Mouse (Mus musculus) heart, embryonic 15.5 days (tissue): ENCODE data around the gene Gm42742. TPM values are rescaled to one million over a fixed set of nuclear protein-coding genes. Genes with fewer than 3 reads are reported as not detected.
A peak's percentile ranks its signal among the peaks of the same experiment; 100 is the strongest.

ENCODE experiments used
- ATAC-seq: fragments of 200-750 bp; cut with Nextera tagmentation; replicated peaks from 2 replicates; pipeline ENCODE4 v1.8.0; 2017; ENCODE audit warnings: low read depth, moderate TSS enrichment; ENCODE audit not compliant: insufficient number of reproducible peaks, insufficient read depth, low FRiP score
- H3K27ac ChIP-seq: fragments of 300-500 bp; sonication (generic); 2 replicates; pipeline ENCODE4 v1.5.1; 2015; ENCODE audit warnings: mild to moderate bottlenecking, inconsistent platforms
- H3K27me3 ChIP-seq: fragments of 300-500 bp; sonication (generic); 2 replicates; pipeline ENCODE4 v1.6.1; 2015; ENCODE audit warnings: inconsistent platforms
- H3K36me3 ChIP-seq: fragments of 300-500 bp; sonication (generic); 2 replicates; pipeline ENCODE4 v1.6.1; 2015; ENCODE audit warnings: mild to moderate bottlenecking, inconsistent platforms
- H3K4me1 ChIP-seq: fragments of 300-500 bp; sonication (generic); replicated peaks from 2 replicates; pipeline ENCODE4 v1.6.1; 2015; ENCODE audit warnings: inconsistent platforms
- H3K4me2 ChIP-seq: fragments of 300-500 bp; sonication (generic); 2 replicates; pipeline ENCODE4 v1.6.1; 2015; ENCODE audit warnings: inconsistent platforms, mild to moderate bottlenecking, moderate library complexity
- H3K4me3 ChIP-seq: fragments of 300-500 bp; sonication (generic); 2 replicates; pipeline ENCODE4 v1.5.1; 2015; ENCODE audit warnings: mild to moderate bottlenecking, inconsistent platforms
- H3K9ac ChIP-seq: fragments of 300-500 bp; sonication (generic); 2 replicates; pipeline ENCODE4 v1.6.1; 2015; ENCODE audit warnings: mild to moderate bottlenecking, inconsistent platforms
- H3K9me3 ChIP-seq: fragments of 300-500 bp; sonication (generic); replicated peaks from 2 replicates; pipeline ENCODE4 v1.6.1; 2016; ENCODE audit warnings: inconsistent platforms
- WGBS: fragments of 180-500 bp; shearing (Covaris S2); methylation state at CpG from one replicate; pipeline ENCODE4 v1.1.7; 2015; ENCODE audit warnings: mixed read lengths; 5-methylcytosine and 5-hydroxymethylcytosine counted together
- microRNA-seq: library from miRNA; unstranded; fragments of <30 nt; microRNA quantifications from one replicate; pipeline ENCODE4, GENCODE M21; 2016
- polyA plus RNA-seq: library from polyadenylated mRNA; unstranded; fragments of >200 nt; fragmentation: Nextera tagmentation; extraction: Ambion mirVana; gene quantifications from 2 replicates; pipeline ENCODE4 v1.2.1, GENCODE M21; 2015

The Gm42742 gene
- polyA plus RNA-seq, 1 experiment from 2014 or later, result 16.6 TPM

DNA sequence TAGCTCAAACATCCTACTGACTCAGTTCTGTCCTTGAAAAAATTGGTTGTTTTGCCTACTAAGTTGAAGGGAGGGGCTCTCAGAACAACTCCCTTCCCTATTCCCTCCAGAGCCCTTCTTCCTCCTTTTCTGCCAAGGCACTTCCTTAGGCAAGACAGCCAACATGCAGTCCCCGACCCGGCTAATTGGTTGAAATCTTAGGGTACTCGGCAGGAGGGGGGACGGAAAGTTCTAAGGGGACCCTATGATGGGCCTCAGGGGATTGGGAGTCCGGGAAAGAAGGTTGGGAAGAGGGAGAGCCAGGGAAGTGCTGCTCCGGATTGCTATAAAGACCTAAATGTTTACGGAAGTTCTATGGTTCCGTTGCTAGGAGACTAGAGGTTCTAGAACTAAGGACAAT is 45.4 kb downstream of the Gm42742 start:
- H3K9ac ChIP-seq, result peak overlapping the region; percentile 96; the same call in 1 of the 2 replicates
- WGBS, result 7% methylated on average over 8 of the region's 8 CpGs
- H3K27ac ChIP-seq, result peak overlapping the region; percentile 93; the same call in 1 of the 2 replicates
- H3K36me3 ChIP-seq, result peaks cover 23% of the 10 kb centered on the region
- H3K4me3 ChIP-seq, result peak overlapping the region; percentile 94
- H3K9me3 ChIP-seq, result no peaks in the 10 kb centered on the region
- H3K4me1 ChIP-seq, result peaks cover 17% of the 10 kb centered on the region
- ATAC-seq, result no peak
- H3K27me3 ChIP-seq, result no peaks in the 10 kb centered on the region
- H3K4me2 ChIP-seq, result peak overlapping the region; percentile 82

DNA sequence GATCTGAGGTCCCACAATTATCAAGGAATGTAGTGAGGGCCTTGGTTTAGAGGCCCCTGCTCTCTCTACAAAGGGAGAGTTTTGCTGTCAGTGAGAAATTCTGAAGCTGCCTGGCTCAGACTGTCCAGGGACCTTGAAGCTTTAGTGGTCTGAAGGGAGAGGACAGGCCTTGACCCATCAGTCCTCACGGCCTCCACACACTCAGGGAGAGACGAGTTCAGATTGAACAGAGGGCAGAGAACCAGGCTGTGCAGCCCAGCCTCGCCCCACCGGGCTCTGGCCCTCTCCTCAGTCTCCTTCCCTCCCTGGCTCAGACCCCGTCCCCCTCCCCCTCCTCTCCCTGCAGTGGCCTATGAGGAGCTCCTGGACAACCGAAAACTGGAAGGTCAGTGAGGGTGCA is 53.5 kb downstream of the Gm42742 start:
- H3K27me3 ChIP-seq, result peaks cover 17% of the 10 kb centered on the region
- H3K4me3 ChIP-seq, result no peak overlapping the region
- ATAC-seq, result no peak
- no peaks in the 10 kb centered on the region; the same call in 1 of the 2 replicates for H3K4me1 ChIP-seq
- H3K9me3 ChIP-seq, result no peaks in the 10 kb centered on the region
- no peak overlapping the region for H3K27ac ChIP-seq
- no peaks in the 10 kb centered on the region for H3K36me3 ChIP-seq
- H3K4me2 ChIP-seq, result no peak overlapping the region
- 58% methylated on average over 6 of the region's 6 CpGs for WGBS
- no peak overlapping the region for H3K9ac ChIP-seq

- ATAC-seq, result no peak
- Histone ChIP-seq H3K4me1 (no peaks in the 10 kb centered on the region; the same call in 1 of the 2 replicates), H3K9me3 (no peaks in the 10 kb centered on the region), H3K27me3 (peaks cover 21% of the 10 kb centered on the region), H3K27ac (no peak overlapping the region), H3K9ac (no peak overlapping the region), H3K4me3 (no peak overlapping the region), H3K4me2 (no peak overlapping the region), H3K36me3 (no peaks in the 10 kb centered on the region)
- 43% methylated on average over 3 of the region's 3 CpGs for WGBS
These were observed 55.3 kb downstream of the Gm42742 start for GRCm38 (mm10) chr7:126965568-126965967.

Small RNA genes within 50 kb of the gene (microRNA-seq; reads per million reads assigned to microRNA genes)
- not detected for gene Gm44343

Other genes starting within 250 kb of the Gm42742 start
- gene Ypel3, start 244.1 kb downstream of the Gm42742 start, polyA plus RNA-seq, result 78.1 and 90.5 TPM in 2 replicates
- gene Tbx6, start 239.6 kb downstream of the Gm42742 start, polyA plus RNA-seq, result 0.34 and 0.41 TPM in 2 replicates
- gene Ppp4c, start 228.6 kb downstream of the Gm42742 start, polyA plus RNA-seq, result 120 and 149 TPM in 2 replicates
- gene Fam57b, start 223.4 kb downstream of the Gm42742 start, polyA plus RNA-seq, result 0.69 and 1.3 TPM in 2 replicates
- not detected in 2 replicates for gene 4930451I11Rik, start 189.5 kb downstream of the Gm42742 start, polyA plus RNA-seq
- 0.53 TPM in 1 of 2 replicates, not detected in the other for gene Doc2a, start 173.7 kb downstream of the Gm42742 start, polyA plus RNA-seq
- 14.3 and 24.2 TPM in 2 replicates for gene Hirip3, start 159.1 kb downstream of the Gm42742 start, polyA plus RNA-seq
- gene Ino80e, start 158.7 kb downstream of the Gm42742 start, polyA plus RNA-seq, result 50.4 and 56.9 TPM in 2 replicates
- 29.0 and 36.4 TPM in 2 replicates for gene Taok2, start 136.4 kb downstream of the Gm42742 start, polyA plus RNA-seq
- 19.2 and 23.0 TPM in 2 replicates for gene Tmem219, start 98.2 kb downstream of the Gm42742 start, polyA plus RNA-seq
- gene Kctd13, start 92.2 kb downstream of the Gm42742 start, polyA plus RNA-seq, result 12.3 and 14.8 TPM in 2 replicates
- 0.08 and 0.20 TPM in 2 replicates for gene Asphd1, start 71.5 kb downstream of the Gm42742 start, polyA plus RNA-seq
- gene Sez6l2, start 70.5 kb downstream of the Gm42742 start, polyA plus RNA-seq, result 0.65 and 0.83 TPM in 2 replicates
- gene Cdipt, start 45.2 kb downstream of the Gm42742 start, polyA plus RNA-seq, result 67.4 and 86.6 TPM in 2 replicates
- 0.85 and 1.6 TPM in 2 replicates for gene Cdiptos, start 45.0 kb downstream of the Gm42742 start, polyA plus RNA-seq
- gene Mvp, start 6.5 kb downstream of the Gm42742 start, polyA plus RNA-seq, result 14.5 and 18.1 TPM in 2 replicates
- 0.74 TPM in 1 of 2 replicates, not detected in the other for gene Pagr1b, start 4.6 kb downstream of the Gm42742 start, polyA plus RNA-seq
- gene Pagr1a, start 3.7 kb downstream of the Gm42742 start, polyA plus RNA-seq, result 59.7 and 73.1 TPM in 2 replicates
- gene Prrt2, start 114 bp upstream of the Gm42742 start, polyA plus RNA-seq, result 1.9 and 4.1 TPM in 2 replicates
- gene Maz, start 5.9 kb upstream of the Gm42742 start, polyA plus RNA-seq, result 35.6 and 53.7 TPM in 2 replicates
- 67.5 and 81.9 TPM in 2 replicates for gene Kif22, start 21.4 kb upstream of the Gm42742 start, polyA plus RNA-seq
- gene Zg16, start 66.2 kb upstream of the Gm42742 start, polyA plus RNA-seq, result not detected in 2 replicates
- gene AI467606, start 70.3 kb upstream of the Gm42742 start, polyA plus RNA-seq, result 1.6 and 6.7 TPM in 2 replicates
- gene Qprt, start 101.1 kb upstream of the Gm42742 start, polyA plus RNA-seq, result 1.8 and 2.6 TPM in 2 replicates
- gene Spn, start 116.7 kb upstream of the Gm42742 start, polyA plus RNA-seq, result 0.23 and 1.5 TPM in 2 replicates
- gene Cd2bp2, start 175.0 kb upstream of the Gm42742 start, polyA plus RNA-seq, result 35.4 and 42.5 TPM in 2 replicates
- 17.0 and 21.3 TPM in 2 replicates for gene Tbc1d10b, start 187.4 kb upstream of the Gm42742 start, polyA plus RNA-seq
- gene Mylpf, start 187.8 kb upstream of the Gm42742 start, polyA plus RNA-seq, result 11.6 and 15.4 TPM in 2 replicates
- gene Zfp553, start 212.0 kb upstream of the Gm42742 start, polyA plus RNA-seq, result 17.8 and 23.7 TPM in 2 replicates
- gene Sept1, start 212.0 kb upstream of the Gm42742 start, polyA plus RNA-seq, result 22.8 and 33.9 TPM in 2 replicates
- gene Zfp771, start 223.2 kb upstream of the Gm42742 start, polyA plus RNA-seq, result 32.0 and 38.8 TPM in 2 replicates
- 134 and 135 TPM in 2 replicates for gene Dctpp1, start 239.6 kb upstream of the Gm42742 start, polyA plus RNA-seq